Mouse (Mus musculus) frontal cortex, postnatal 14 days (tissue): Measurements from ENCODE around the gene Emilin1.

ENCODE experiments used
- DNase-seq, 2 experiments: peaks; one replicate each; pipeline ENCODE4 v3.0.0; 2022; ENCODE audit warnings: low spot score in 2 of 2

The Emilin1 gene

DNA sequence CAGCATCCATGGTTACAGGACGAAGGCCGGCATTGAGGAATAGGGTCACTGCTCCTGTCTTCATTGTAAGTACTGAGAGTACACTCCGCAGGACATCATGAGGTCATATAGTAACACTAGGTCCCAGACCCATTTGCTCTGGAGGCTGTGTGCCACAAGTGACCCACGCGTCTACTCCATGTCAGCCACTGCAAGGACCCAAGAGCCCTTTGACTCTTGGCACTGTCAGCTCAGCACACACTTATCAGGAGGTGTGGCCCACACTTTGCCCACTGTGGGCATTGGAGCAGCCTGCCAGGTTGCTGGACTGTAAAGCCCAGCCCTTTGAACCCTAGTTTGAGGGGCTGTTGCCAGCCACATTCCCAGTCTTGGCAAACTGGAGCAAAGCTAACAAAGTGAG, 12.0 kb downstream of the Emilin1 start:
- DNase-seq = no peak

GRCm38 (mm10) chr5:30926073-30926472, 12.9 kb downstream of the Emilin1 start:
- no peak for DNase-seq

DNA sequence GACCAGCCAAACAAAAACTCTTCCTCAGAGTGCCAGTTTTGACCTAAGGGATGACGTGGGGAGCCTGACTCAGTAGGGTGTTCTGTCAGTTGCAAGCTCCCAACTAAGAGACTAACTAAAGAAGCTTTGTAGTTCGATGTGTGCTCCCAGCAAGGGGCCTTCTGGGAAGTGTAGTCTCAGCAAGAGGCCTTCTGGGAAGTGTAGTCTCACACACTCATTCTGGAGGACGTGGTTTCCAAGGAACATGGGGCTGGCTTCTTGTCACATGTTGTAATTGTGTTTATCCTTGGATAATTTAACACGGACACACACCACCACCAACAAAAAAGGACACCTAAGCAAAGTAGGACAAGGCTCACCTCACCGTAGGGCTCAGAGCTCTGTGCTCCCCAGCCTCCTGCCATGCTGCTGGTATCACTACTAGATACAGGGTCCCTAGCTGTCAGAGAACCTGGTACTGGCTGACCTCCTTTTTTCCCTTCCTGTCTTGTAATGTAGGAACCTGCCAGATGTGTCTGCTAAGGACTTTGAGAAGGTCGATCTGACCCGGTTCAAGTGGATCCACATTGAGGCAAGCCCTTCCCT, 14.8 kb downstream of the Emilin1 start:
- no peak for DNase-seq

DNA sequence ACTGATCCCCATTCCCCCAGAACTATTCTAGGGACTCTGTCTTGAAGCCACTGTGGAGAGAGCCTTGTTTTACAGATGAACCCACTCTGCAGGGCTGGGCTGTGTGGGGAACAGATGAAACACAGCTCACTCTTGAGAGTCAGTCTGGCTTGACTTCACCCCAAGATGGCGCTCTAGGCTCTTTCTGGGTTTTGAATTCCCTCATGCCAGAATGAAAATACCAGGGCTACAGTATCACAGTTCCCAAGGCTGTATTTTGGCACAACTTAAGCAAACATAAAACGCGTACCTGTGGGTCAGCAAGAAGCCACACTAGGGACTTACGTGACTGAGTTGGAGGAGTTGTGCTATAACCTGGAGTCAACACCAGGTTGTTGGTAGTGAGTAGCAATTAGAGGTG, 16.9 kb downstream of the Emilin1 start:
- peak in 1 of 2 experiments; percentile 78 for DNase-seq

GRCm38 (mm10) chr5:30930846-30931245, 17.6 kb downstream of the Emilin1 start:
- DNase-seq = no peak

GRCm38 (mm10) chr5:30931378-30931777, 18.2 kb downstream of the Emilin1 start:
- DNase-seq = no peak

DNA sequence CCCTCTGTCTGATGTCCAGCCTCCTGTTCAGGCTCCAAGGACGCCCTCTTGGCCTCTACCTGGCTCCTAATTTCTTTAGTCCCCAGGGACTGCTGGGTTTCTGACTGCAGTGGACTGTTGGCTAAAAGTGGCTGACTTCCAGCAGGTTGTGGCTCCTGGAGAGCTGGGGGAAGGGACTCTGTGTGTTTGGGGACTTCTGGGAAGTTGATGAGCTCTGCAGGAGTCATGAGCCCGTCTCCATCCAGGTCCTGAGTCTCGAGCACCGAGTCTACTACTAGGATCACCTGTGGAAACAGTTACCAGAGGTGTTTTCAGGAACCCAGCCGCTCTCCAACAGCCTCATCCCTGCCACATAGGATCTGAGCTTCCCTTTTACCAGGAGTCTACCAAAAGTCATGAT, 20.5 kb downstream of the Emilin1 start:
- no peak for DNase-seq

GRCm38 (mm10) chr5:30934725-30935461, 21.7 kb downstream of the Emilin1 start:
- DNase-seq = no peak

DNA sequence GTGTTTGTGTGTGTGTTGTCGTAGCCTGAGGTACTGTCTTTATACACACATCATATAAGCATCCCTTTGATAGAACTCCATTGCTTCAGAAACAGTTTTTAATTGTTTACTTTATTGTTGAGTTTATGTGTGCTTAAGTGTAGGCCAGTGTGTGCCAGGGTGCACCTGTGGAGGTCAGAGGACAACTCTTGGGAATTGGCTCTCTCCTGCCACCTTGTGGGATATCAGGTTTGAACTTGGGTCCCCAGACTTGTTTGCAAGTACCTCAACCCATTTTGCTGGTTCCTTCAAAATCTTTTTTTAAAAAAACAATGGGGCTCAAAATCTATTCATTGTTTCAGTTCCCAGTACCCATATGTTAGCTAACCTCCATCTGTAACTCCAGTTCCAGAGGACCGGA, 29.8 kb downstream of the Emilin1 start:
- DNase-seq = no peak

DNA sequence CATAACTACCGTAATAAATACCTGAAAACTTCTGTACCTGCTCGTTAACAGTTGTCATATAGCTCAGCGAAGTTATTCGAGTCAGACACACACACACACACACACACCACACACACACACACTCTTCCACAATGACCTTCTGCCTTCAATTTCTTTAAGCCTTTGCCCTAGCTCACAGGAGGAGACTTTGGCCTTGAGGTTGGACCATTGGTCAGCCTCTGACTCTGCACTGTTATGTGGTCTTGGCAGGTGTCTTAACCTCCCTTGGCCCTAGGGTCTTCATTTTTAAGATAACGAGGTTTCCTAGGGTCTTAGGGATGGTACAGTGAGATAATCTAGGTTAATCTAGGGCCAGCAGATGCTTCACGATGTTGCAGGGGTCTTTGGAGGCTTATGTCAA, 31.1 kb downstream of the Emilin1 start:
- DNase-seq = no peak

DNA sequence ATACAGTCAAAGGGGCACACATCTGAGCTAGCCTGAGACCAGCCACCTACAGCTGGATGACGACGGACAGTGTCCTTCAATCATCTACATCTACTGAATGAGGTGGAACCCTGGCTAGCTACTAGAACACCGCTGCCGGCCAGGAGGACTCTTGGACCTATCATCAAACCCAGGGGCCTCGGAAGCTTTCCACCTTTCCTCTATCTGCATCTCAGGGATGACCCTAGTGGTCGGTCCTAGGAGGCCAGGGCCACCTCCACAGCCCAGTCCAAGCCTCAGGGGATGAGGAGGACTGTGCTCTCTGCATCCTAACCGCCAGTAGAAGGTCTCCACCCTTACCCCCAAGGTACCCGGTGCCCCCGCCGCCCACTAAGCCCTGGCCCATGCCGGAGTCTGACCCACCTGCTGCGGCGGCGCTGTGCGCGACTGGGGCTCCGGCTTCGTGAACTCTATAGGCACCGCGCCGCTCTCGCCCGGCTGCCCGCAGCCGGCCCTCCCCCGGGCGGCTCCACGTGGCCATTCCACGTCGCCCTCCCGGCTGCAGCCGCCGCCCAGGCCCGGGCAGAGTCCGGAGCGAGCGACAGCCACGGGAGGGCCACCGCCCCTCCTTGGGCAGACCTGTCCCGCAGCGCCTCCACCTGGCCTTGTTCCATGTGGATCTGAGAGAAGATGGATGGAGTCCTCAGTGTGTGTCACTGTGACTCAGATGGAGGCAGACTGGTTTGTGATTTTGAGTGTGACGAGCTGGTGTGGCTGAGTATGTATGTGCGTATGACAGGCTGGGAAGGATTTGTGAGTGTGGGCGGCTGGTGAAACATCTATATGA, 32.0 kb downstream of the Emilin1 start, which contains the start of gene Cgref1:
Cgref1 (minus strand) TSS at position 636 of the 826 bp plus-strand sequence.
- peak in 1 of 2 experiments; percentile 58 for DNase-seq

DNA sequence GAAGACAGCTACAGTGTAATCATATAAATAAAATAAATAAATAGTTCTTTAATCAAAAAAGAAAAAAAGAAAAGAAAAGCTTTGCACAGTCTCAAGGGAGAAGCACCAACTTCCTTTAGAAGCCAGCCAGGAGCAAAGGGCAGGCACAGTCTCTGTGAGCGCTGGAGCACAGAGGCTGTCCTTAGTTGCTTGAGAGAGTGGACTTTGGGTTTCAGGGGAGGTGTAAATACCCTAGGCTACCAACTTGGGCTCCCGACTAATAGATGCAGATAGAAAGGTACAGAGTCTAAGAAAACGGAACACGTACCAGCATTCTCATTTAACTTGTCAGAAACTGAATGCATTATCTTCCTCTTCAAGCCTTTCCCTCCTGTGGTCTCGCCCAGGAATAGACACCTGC, 35.4 kb downstream of the Emilin1 start:
- no peak for DNase-seq

- peak; percentile 90 to 92 for DNase-seq
Measured at GRCm38 (mm10) chr5:30949654-30950326, 36.6 kb downstream of the Emilin1 start.

DNA sequence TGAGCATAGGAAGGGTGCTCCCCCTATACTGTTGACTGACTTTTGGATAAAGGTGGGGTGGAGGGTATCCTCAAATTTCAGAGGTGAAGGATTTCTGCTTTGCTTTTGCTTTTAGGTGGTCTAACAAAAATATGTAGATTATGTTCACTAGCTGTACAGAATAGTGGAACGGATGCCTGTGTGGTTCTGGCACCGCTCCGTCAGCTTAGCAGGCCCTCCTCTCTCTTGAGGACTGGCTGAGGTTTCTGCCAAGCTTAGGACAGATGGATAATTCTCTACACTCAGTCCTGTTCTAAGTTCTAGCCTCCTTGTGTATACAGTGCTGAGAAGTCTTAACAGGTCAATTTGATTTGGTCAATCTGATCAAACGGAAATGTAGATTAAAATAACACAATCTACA, 37.2 kb downstream of the Emilin1 start:
- no peak for DNase-seq

- DNase-seq = no peak
Measured at GRCm38 (mm10) chr5:30950922-30951321, 37.7 kb downstream of the Emilin1 start.

GRCm38 (mm10) chr5:30951706-30952105, 38.5 kb downstream of the Emilin1 start:
- DNase-seq = no peak

DNA sequence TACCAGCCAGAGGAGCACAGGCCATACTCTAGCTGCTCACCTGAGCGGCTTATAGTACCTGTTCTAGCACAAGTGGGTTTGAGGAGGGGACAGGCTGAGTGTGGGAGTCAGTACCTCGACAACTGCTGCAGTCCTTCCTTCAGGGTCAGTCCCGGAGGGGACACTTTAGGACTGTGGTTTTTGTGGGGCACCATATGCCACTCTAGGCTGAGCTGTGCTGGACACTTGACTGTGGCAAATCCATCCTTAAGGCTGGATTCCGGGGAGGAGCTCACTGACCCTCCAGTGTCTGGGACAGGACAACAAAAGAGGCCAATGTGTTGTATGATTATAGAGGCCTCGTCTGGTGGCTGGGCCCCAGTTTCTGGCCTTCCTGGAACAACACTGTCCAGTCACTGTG, 39.3 kb downstream of the Emilin1 start:
- DNase-seq = no peak

GRCm38 (mm10) chr5:30954065-30954464, 40.9 kb downstream of the Emilin1 start:
- DNase-seq = no peak

GRCm38 (mm10) chr5:30954556-30954955, 41.4 kb downstream of the Emilin1 start:
- no peak for DNase-seq

DNA sequence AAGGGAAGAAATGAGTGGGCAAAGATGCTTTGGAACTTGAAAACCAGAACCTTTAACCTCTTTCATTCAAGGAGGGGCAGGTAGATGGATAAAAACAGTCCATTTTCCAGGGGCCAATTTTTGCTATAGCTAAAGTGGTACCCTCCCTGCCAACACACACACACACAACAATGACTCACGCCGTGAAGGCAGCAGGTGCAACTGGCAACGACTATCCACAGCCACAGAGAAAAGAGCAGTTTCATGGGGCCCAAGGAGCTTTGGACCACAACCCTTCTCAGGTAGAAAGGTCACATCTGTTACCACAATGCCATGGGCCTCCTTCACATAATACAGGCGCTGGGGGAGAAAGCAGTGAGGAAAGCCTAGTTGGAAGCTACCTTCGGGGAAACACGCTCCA, 42.5 kb downstream of the Emilin1 start:
- no peak for DNase-seq

GRCm38 (mm10) chr5:30957891-30958290, 44.7 kb downstream of the Emilin1 start:
- DNase-seq = no peak

- DNase-seq = no peak
Measured at GRCm38 (mm10) chr5:30959198-30959854, 46.1 kb downstream of the Emilin1 start.
